Mouse (Mus musculus) bone marrow, adult 2 months (tissue): ENCODE measurements at regions not wholly inside any gene's neighbourhood (a gene's known extent, or its start where the extent isn't known, plus 50 kb on each side); places are given as distances from the start of the nearest gene placed in this dataset.

Experiments used
- CTCF ChIP-seq: fragments of 200-500 bp; IDR thresholded peaks from 2 replicates; pipeline ENCODE4 v1.5.1; 2011; ENCODE audit warnings: low read length, control low read depth; ENCODE audit not compliant: control insufficient read depth, insufficient read depth
- POLR2A ChIP-seq: fragments of 200-500 bp; IDR thresholded peaks from 2 replicates; pipeline ENCODE4 v1.6.1; 2011; ENCODE audit warnings: low read depth, mild to moderate bottlenecking, control low read depth, low read length, borderline replicate concordance; ENCODE audit not compliant: control insufficient read depth

DNA sequence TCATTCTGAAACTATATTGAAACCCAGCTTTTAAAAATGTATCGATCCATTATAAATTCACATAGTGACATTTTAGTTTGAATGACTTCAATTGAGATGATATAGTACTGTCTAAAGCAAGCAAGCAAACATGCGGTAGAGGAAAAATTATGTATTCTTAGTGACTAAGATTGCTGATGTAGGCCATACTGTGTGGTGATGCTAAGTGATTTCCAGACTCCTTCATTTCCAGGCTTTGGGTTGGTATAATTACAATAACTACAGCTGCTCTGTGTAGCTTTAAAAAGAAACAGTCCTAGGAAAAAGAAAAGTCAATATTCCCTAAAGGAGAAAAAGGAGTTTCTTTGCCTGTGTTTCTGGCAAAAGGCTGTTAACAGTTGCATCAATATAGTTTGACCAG lies 175.0 kb downstream of the Rps12 start:
- TF ChIP-seq CTCF (no peak), POLR2A (no peak)
